8 mouse cellular contexts compared by ENCODE assay signal in genomic region chr15:82968449-82968848, GRCm38 (mm10). TPM values are rescaled to one million over a fixed set of nuclear protein-coding genes. Genes with fewer than 3 reads are reported as not detected.
DNase-seq lines count a peak whose midpoint lies in the region; ATAC-seq lines count a peak whose summit lies in the region.

No protein-coding gene starts in this region.

- no peaks in the 10 kb centered on the region for H3K9me3 ChIP-seq in forebrain, embryonic 12.5 days
- H3K9me3 ChIP-seq in limb, embryonic 10.5 days (replicated peaks), result no peaks in the 10 kb centered on the region

- peaks cover 41% of the 10 kb centered on the region for H3K27me3 ChIP-seq in forebrain, embryonic 12.5 days
- peaks cover 62% of the 10 kb centered on the region for H3K27me3 ChIP-seq in limb, embryonic 10.5 days (ENCODE audit: low read depth, poor library complexity, severe bottlenecking)

- peak overlapping the region; percentile 82 for H3K27ac ChIP-seq in forebrain, embryonic 12.5 days
- peak overlapping the region; percentile 81 for H3K27ac ChIP-seq in limb, embryonic 10.5 days

- peak; percentile 62 for ATAC-seq in cerebellum, adult (ENCODE audit: insufficient number of reproducible peaks, low FRiP score, low TSS enrichment)
- peak; percentile 79 for ATAC-seq in forebrain, embryonic 12.5 days (ENCODE audit: low FRiP score)
- ATAC-seq in megakaryocyte, adult 5-6 weeks (ENCODE audit: poor library complexity, severe bottlenecking), result no peak

- no peaks in the 10 kb centered on the region for H3K36me3 ChIP-seq in forebrain, embryonic 12.5 days (replicated peaks)
- no peaks in the 10 kb centered on the region for H3K36me3 ChIP-seq in limb, embryonic 10.5 days

- intact Hi-C loops in heart, postnatal 14 days (cut with DNase I), result no loop called here

- peak overlapping the region; percentile 44 for H3K9ac ChIP-seq in forebrain, embryonic 12.5 days

- peaks cover 40% of the 10 kb centered on the region for H3K4me1 ChIP-seq in forebrain, embryonic 12.5 days
- peaks cover 39% of the 10 kb centered on the region for H3K4me1 ChIP-seq in limb, embryonic 10.5 days

- peak overlapping the region; percentile 13; the same call in 1 of the 2 replicates for H3K4me3 ChIP-seq in forebrain, embryonic 12.5 days (replicated peaks)
- H3K4me3 ChIP-seq in limb, embryonic 10.5 days, result peak overlapping the region; percentile 46

- H3K4me2 ChIP-seq in forebrain, embryonic 12.5 days, result peak overlapping the region; percentile 48

- peak; percentile 37 for DNase-seq in heart, postnatal 4 days
- DNase-seq in heart, postnatal 14 days, result no peak
- peak; percentile 75 for DNase-seq in limb, embryonic 10.5 days (ENCODE audit: low spot score)
- DNase-seq in retina, postnatal 1 day, result peak; percentile 91
- DNase-seq in ovary, postnatal 36 days (ENCODE audit: low spot score), result no peak

- 2% methylated on average over 22 of the region's 22 CpGs for WGBS in forebrain, embryonic 12.5 days
- under 1% methylated on average over 22 of the region's 22 CpGs for WGBS in limb, embryonic 10.5 days

RNA-seq across cellular contexts. Expression of gene Tcf20, which starts 19.2 kb away (rescaled TPM):
- 10 to 100 TPM; 71.1 to 78.7 TPM for total RNA-seq in heart, postnatal 4 days (2021)
- 10 to 100 TPM; 49.9 to 59.1 TPM for total RNA-seq in heart, postnatal 14 days (2021)
- polyA plus RNA-seq in forebrain, embryonic 12.5 days (2016; fragmentation: Nextera tagmentation; extraction: Ambion mirVana), result 14.7 and 14.9 TPM in 2 replicates
- polyA plus RNA-seq in limb, embryonic 10.5 days (2016; fragmentation: Nextera tagmentation; extraction: Ambion mirVana), result 8.1 and 8.3 TPM in 2 replicates
- total RNA-seq in megakaryocyte, adult 5-6 weeks (2015), result 40.7 and 46.5 TPM in 2 replicates
- total RNA-seq in megakaryocyte, adult 5-6 weeks (2017), result 75.9 and 85.2 TPM in 2 replicates

Comparison
In these comparisons a context has a peak if more than half of its experiments do, and no peak if none do; other contexts are left out.
1. DNase-seq: peak in heart, postnatal 4 days (single experiment), limb, embryonic 10.5 days (single experiment) and retina, postnatal 1 day (single experiment); none in heart, postnatal 14 days (0 of 2) and ovary, postnatal 36 days (single experiment).